Mouse (Mus musculus): Measurements from ENCODE around the gene 4930556J24Rik.
"Not testable (repeated sequence)": the region's sequence is repeated elsewhere in the genome, so short reads cannot be mapped to it uniquely, and the experiment has no call there.

Gene 4930556J24Rik

DNA sequence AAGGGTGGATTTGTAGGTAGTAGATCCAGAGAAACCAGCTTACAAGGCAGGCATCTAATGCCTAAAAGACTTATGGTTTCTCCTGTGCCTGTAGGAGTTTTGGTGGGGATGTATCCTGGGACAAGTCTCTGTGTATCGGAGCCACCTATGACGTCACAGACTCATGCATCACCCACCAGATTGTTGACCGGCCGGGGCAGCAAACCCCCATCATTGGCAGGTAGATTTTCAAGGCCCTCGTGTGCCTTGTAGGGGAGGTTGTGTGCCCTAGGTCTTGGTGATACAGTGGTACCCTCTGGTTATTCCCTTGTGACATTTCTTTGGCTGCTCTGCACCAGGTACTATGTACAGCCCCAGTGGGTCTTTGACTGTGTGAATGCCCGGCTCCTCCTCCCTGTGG, at the start of gene 4930556J24Rik:
Gene 4930556J24Rik (minus strand): TSS at position 101 of the 400 bp plus-strand sequence.
- in situ Hi-C loops (cut with MboI; ENCODE audit: unreplicated experiment in 2 of 2) = no loop called here

DNA sequence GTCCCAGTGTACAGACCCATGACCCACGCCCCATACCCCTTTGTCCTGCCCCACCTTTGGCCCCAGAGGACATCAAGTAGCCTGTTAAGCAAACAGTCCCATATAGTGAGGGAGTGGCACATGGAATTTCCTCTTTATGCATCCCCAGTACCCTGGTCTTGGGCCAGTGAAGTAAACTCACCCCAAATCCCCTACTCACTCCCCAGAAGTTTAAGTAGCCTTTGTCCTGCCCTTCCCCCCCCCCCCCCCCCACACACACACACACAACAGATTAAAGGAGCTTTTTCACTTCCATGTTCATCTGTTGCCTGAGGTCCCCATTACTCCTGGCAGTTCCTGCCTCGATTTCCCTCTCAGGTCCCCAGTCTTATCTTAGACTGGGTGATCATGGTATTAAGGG, 46.7 kb upstream of the 4930556J24Rik start:
- in situ Hi-C loops (cut with MboI; ENCODE audit: unreplicated experiment in 2 of 2) = no loop called here

DNA sequence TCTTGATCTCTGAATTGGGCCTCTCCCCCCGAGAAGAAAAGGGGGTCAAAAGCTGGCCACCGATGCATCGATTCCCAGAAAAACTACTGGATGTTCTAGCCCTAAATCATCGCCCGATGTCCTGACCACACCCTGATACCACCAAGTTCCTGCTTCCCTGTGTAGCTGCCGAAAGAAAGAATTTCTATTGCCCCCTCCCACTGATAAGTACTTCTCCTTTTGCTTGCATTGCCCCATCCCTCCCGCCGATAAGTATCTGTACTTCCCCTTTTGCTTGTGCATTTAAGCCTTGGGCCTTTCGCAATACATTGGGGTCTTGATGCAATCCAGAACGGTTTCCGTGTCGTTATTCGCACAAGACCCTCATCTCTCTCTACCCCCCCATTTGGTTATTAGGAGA, 45.5 kb upstream of the 4930556J24Rik start:
- in situ Hi-C loops (cut with MboI; ENCODE audit: unreplicated experiment in 2 of 2) = not testable (repeated sequence)

DNA sequence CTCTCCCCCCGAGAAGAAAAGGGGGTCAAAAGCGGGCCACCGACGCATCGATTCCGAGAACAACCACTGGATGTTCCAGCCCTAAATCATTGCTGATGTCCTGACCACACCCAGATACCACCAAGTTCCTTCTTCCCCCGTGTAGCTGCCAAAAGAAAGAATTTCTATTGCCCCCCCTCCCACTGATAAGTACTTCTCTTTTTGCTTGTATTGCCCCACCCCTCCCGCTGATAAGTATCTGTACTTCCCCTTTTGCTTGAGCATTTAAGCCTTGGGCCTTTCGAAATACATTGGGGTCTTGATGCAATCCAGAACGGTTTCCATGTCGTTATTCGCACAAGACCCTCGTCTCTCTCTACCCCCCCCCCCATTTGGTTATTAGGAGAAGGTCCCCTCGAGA, 39.2 kb upstream of the 4930556J24Rik start:
- in situ Hi-C loops (cut with MboI; ENCODE audit: unreplicated experiment in 2 of 2) = not testable (repeated sequence)

DNA sequence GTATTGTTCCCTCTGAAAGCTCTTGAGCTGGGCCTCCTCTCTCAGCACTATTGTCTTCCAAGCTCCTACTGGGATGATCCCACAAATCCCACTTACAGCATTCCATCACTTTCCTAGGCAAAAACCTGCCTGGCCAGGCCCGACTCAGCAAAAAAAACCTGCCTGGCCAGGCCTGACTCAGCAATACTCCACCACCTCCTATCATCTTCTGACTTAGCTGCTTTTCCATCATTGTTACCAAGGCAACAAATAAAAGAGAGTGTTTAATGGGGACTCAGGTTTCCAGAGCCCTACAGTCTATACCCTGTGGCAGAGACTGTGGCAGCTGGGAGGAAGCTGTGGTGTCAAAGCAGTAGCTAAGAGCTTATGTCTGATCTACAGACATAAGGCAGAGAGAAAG, 36.0 kb upstream of the 4930556J24Rik start:
- in situ Hi-C loops (cut with MboI; ENCODE audit: unreplicated experiment in 2 of 2) = no loop called here

DNA sequence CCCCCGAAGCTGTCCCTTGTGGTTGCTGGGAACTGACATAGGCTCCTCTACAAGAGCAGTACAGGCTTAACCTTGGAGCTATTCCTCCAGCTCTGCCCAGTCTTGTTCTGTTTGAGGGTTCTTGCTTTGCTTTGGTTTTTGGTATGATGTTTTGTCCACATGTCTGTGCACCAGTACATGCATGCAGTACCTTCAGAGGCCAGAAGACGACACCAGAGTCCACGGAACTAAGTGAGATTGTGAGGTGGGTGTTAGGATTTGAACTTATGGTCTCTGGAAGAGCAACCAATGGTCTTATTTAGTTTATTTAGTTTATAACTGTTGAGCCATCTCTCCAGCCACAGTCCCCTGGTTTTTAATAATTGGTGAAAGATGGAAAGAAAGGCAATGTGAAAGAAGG, 29.9 kb upstream of the 4930556J24Rik start:
- in situ Hi-C loops (cut with MboI; ENCODE audit: unreplicated experiment in 2 of 2) = no loop called here

DNA sequence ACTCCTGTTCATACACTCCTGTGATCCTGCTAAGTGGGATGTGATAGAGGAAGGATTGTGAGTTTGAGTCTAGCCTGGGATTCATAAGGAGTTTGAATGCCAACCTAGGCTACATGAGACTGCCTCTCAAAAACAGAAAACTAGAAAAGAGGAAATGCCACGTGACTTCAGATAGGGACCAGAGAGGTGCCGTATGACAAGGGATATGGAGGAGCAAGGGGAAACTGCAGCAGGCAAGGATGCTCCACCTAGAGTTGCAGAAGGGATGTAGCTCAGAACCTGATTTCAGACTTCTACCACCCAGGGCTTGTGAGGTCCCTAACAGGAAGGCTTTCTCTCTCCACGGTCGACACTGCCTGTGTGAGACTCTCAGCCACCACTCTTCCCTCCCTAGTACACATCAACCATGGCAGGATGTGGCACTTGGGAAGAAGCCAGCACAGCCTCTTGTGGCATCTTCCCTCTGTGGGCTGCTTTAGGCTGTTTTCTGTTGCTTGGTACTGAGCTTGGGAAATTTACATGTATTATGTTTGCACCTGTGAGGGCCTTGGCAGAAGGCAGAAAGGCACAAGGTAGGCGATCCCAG, 28.7 kb upstream of the 4930556J24Rik start:
- in situ Hi-C loops (cut with MboI; ENCODE audit: unreplicated experiment in 2 of 2) = no loop called here

DNA sequence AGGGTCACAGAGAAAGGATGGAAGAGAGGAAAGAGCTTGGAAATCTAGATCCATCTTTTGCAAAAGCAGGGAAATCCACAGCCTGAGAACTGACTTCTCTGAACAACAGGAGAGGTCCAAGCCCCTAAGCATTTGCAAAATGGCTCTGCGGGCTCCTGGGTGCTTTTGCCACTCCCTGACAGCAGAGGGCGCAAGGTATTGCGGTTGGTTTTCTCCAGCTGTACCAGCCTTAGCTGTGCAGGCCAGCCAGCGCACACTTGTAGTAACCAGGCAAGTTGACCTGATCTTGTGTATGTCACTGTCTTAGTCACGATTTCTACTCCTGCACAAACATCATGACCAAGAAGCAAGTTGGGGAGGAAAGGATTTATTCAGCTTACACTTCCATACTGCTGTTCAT, 25.0 kb upstream of the 4930556J24Rik start:
- in situ Hi-C loops (cut with MboI; ENCODE audit: unreplicated experiment in 2 of 2) = loop anchor here (5.0 kb wide), 3 partner anchors 76 to 216 kb away; partner anchors contain the start of gene Castor1 (in 1 of the 2)

DNA sequence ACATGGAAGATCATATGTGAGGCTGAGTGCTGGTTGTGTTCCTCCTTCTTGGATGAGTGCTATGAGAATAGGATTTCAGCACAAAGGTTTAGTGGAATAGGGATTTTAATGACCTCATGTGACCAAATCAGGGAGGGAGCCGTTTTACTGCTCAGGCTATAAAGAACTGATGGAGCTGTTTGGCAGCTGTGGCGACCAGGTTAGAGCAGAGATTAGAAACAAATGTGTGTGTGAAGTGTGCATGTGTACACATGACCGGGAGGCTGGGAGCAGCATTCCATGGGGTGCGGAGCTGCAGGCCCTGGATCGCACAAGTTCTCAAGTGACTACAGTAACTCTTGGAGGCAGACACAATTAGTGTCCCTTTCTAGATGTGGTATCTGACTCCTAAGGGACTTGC, 23.0 kb upstream of the 4930556J24Rik start:
- in situ Hi-C loops (cut with MboI; ENCODE audit: unreplicated experiment in 2 of 2) = no loop called here

DNA sequence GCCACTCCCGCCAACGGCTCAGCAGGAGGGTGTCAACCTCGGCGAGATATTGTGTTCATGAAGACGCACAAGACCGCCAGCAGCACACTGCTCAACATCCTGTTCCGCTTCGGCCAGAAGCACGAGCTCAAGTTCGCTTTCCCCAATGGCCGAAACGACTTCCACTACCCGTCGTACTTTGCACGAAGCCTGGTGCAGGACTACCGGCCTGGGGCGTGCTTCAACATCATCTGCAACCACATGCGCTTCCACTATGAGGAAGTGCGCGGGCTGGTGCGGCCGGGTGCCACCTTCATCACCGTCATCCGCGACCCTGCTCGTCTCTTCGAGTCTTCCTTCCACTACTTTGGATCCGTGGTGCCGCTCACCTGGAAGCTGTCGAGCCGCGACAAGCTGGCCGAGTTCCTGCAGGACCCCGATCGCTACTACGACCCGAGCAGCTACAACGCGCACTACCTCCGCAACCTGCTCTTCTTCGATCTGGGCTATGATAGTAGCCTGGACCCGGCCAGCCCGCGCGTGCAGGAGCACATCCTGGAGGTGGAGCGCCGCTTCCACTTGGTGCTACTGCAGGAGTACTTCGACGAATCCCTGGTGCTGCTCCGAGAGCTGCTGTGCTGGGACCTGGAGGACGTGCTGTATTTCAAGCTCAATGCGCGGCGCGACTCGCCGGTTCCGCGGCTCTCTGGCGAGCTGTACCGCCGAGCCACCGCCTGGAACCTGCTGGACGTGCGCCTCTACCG, 21.6 kb upstream of the 4930556J24Rik start:
- in situ Hi-C loops (cut with MboI; ENCODE audit: unreplicated experiment in 2 of 2) = no loop called here

DNA sequence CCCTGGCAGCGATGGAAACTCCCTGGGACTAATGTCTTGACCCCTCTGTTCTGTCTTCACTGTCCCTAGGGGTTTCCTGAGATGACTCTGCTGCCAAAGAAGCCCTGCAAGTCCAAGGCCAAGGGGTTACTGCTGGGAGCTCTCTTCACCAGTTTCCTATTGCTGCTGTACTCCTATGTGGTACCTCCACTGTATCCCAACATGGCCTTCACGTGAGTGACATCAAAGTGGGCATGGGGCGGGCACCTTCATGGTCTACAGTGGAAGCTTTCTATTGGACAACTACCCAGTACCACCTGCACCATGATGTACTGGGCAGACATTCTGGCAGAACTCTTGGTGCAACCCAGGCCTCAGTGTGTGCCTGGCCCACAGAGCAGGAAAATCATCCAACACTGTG, 20.3 kb upstream of the 4930556J24Rik start:
- in situ Hi-C loops (cut with MboI; ENCODE audit: unreplicated experiment in 2 of 2) = no loop called here

DNA sequence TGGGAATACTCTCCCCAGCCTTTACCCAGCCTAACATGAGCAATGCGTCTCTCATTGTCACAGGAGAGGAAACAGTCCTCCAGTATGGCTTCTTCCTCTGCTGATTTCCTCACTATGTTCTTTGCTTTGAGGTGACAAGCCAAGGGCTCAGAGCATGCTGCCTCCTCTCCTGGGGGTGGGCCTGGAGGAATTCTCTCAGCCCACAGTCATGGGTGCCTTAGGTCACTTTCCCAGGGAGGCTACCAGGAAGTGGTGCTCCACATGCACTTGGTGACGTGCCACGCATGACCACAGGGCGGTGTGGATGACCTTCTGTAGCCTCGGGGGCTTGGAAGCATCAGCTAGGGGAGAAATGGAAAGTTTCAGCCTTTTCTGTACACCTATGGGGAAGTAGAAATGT, 18.9 kb upstream of the 4930556J24Rik start:
- in situ Hi-C loops (cut with MboI; ENCODE audit: unreplicated experiment in 2 of 2) = no loop called here

DNA sequence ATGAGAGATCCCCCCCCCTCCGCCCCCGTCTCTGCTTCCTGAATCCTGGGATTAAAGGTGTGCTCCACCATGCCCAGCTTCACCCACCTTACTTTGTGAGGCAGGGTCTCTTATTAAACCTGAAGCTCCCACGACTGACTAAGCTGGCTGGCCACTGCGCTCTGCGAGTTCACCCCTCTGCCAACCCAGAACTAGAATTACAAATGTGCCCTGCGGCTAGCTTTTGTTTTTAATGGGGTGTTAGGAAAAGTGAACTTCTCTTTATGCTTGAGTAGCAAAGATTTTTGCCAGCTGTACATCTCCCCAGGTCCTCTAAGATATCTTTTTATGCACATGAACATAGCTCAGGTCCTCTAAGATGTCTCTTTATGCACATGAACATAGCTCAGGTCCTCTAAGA, 17.3 kb upstream of the 4930556J24Rik start:
- in situ Hi-C loops (cut with MboI; ENCODE audit: unreplicated experiment in 2 of 2) = no loop called here

DNA sequence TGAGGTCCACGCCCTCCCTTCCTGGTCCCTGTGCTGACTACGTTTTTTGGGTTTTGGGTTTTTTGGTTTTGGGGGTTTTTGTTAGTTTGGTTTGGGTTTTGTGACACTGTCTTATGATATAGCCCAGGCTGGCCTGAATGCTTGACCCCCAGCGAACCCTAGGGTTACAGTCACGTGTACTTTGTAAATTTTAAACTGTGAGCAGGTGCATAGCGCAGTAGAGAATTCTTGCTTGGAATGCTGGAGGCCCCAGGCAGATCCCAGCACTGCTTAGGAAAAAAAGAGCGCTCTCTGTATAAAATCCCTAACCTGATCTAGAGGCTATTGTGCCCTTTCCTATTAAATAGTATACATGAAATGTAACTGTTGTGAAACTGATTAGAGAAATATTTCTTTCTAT, 16.6 kb upstream of the 4930556J24Rik start:
- in situ Hi-C loops (cut with MboI; ENCODE audit: unreplicated experiment in 2 of 2) = no loop called here

DNA sequence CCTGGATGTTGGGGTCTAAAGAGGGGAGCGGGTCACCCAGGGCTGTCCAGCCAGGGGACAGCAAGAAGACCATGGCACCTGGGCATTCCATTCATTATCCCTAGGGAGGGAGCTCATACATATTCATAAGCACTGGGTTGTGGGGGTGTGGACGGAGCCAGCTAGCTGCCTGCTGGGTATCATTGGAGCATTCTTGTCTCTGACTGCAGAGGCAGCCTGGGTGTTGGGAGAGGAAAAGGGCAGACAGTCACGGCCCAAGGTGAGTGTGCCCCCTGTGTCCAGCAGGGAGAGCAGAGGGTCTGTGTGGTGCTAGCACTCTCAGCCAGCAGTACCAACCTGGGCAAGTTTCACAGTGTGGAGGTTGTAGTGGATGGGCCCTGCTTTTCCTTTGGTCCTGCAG, 13.2 kb upstream of the 4930556J24Rik start:
- in situ Hi-C loops (cut with MboI; ENCODE audit: unreplicated experiment in 2 of 2) = no loop called here

DNA sequence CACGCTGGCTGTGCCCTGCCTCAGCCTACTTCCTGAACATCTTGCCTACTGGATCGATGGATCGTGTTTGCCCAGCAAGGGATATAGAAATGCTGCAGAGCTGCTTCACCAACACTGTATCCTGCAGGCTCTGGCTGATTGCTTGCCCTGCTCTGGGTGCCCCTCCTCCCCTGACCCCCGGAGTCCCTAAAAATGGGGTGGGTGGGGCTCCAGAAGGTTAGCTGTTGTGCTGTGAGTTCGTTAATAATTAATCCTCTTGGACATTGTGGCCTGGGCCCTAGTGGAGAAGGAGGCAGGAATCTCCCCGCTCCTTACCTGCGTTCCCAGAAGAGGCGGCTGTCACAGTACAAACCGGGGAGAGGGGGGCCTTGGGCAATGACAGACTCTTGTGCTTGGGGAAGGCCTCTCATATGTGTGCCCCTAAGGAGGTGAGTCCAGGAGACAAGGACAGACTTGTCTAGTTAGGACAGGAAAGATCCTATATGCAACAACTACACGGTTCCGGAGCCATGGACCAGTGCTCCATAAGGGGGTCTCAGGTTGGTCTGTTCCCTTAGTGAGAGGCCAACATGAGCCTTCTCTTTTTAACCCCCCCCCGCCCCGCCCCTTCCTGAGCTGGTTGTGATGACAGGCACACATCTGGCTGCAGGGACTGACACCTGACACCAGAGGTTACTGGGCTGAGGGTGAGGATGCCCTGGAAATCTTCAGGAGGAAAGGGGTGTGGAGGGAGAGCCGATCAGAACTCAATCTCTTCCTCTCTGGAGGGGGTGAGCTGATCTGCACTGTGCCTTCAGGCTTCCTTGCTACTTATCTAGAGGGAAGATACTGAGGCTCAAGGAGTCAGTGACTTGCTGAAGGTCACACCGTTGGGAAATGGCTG, 7.5 kb upstream of the 4930556J24Rik start:
- in situ Hi-C loops (cut with MboI; ENCODE audit: unreplicated experiment in 2 of 2) = no loop called here

DNA sequence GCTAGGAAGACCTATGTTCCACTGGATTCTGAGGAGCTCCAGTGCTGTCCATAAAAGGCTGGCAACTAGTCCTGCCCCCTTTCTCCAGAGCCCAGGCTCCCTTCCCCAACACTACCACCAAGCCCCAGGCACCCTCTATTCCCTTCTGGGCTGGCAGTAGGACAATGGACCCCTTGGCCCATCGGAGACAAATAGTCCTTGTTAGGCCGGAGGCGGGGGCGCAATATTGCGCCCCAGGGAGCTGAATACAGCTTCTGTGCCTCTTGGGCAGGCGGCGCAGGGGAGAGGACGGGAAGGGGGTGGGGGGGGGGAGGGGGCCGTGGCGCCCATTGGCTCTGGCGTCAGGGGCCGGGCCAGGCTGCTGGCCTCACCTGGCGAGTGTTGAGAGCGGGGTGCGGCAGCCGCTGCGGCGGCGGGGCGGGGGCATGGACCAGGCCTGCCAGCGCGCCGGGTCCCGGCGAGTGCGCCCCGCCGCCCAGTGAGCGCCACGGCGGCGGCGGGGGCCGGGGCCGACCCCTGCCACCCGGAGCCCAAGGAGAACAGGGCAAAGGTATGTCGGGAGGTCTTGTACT, 6.8 kb upstream of the 4930556J24Rik start, which contains the start of gene Gal3st1:
Gene Gal3st1 (plus strand): TSS at position 346 of the 572 bp plus-strand sequence.
- in situ Hi-C loops (cut with MboI; ENCODE audit: unreplicated experiment in 2 of 2) = no loop called here

DNA sequence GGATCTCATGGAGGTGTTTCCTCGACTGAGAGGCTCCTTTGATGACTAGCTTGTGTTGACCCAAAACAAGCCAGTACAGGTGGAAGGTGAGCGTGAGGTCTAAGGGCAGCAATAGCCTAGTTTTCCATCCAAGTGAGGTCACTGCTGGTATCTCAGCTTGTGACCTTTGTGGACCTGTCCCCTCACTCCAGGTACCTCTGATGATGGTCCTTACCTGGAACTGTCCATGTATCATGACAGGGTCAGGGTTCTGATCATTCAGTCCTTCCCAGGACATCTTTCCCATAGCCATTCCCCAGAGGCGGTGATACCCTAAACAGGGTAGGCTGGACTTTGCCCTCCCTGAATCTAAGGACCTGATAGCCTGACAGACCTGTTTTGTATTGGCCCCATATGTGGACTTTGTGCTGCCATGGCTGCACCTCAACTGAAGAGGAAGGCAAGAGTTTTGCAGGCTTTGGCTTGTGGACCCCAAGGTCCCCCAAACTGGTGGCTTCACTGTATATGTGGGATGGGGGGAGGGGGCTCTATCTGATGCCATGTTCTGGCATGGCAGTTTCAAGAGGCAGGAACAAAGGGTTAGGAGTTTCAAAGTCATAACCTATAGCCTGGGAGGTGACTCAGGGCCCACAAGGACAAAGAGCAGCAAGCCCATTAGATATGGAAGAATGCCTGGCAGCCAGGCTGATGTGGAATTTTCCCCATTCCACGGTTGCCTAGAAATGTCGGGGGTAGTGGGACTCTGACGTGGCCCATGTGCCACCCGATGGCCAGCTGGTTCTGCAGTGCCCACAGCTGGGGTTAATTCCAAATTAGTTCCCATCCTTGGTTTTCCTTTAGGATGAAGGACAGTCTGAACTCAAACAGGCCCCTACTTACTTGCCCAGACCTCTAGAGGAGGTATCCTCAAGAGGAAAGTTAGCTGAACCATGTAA, 6.0 kb upstream of the 4930556J24Rik start:
- in situ Hi-C loops (cut with MboI; ENCODE audit: unreplicated experiment in 2 of 2) = no loop called here

DNA sequence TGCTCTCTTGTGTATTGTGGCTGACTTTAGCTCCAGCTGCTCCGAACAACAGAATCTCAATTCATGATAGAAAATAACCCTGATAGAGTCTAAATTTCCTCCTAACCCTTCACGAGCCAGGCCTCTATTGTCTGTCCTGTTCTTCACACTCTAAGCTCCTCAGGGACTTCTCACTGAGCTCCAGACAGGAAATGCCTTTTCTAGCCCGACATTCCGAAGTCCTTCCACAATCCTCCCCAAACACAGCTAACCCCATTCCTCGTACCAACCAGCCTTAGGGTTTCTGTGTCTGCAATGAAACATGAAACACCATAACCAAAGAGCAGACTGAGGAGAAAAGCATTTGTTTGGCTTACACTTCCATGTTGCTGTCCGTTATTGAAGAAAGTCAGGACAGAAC, 5.0 kb upstream of the 4930556J24Rik start:
- in situ Hi-C loops (cut with MboI; ENCODE audit: unreplicated experiment in 2 of 2) = no loop called here

DNA sequence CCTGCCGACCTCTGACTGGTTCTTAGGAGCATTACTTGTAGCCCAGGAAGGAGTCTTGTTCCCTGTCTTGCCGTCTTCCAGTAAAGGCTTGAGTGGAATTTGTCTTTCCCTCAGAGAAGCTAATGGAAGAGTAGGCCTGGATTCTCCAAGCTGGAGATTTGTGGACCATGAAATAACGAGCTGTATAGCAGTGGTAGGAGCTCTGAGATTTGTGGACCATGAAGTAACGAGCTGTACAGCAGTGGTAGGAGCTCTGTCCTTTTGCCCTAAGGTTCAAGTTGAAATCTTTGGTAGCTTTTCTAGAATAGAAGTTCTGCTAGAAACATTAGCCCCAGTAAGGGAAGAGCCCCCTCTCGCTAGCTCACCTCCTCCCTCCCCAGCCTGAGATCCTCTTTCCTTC, 1.8 kb upstream of the 4930556J24Rik start:
- in situ Hi-C loops (cut with MboI; ENCODE audit: unreplicated experiment in 2 of 2) = no loop called here

Measured in v-Abl transformed pro-B cells (cell line).